Mouse (Mus musculus) ovary, postnatal 14 days (tissue): ENCODE data around the gene Gm11568.
"Not testable (repeated sequence)": the region's sequence is repeated elsewhere in the genome, so short reads cannot be mapped to it uniquely, and the experiment has no call there.

Source experiments
- DNase-seq: peaks from one replicate; pipeline ENCODE4 v3.0.0; 2022; ENCODE audit warnings: low spot score

The Gm11568 gene

GRCm38 (mm10) chr11:99857617-99858016, at the start of gene Gm11568:
Gm11568 (plus strand) TSS chr11:99857917.
- no peak for DNase-seq

DNA sequence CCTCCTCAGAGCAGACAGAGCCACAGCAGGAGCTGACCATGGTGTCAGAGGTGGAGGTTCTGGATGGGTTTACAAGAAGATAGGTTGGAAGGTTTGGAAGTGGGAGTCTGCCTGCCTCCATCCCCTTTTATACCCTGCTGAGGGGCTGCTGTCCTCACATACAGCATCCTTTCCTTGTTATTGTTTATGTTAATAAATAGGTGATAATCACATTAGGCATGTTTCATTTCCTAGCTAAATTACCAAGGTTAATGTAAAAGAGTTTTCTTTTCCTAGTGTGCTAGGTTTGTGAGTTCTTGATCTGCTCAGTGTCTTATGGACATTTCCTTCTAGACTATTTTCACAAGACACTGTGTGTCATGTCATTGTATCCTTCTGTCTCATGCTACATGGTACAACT, 47.9 kb upstream of the Gm11568 start, which contains the start of gene Krtap4-13:
Krtap4-13 (minus strand) TSS at position 101 of the 400 bp plus-strand sequence.
- DNase-seq: not testable (repeated sequence)

DNA sequence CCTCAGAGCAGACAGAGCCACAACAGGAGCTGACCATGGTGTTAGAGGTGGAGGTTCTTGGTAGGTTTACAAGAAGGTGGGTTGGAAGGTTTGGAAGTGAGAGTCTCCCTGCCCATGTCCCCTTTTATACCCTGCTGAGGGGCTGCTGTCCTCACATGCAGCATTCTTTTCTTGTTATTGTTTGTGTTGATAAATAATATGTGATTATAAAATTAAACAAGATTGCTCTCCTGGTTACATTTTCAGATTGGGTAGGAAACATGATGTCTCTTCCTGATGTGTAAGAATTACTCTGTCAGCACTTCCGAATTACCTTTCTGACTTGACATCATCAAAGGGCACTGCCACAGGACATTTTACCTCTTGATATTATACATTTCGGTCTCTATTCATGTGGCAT, 42.2 kb upstream of the Gm11568 start, which contains the start of gene Gm11564:
Gm11564 (minus strand) TSS at position 101 of the 400 bp plus-strand sequence.
- not testable (repeated sequence) for DNase-seq

DNA sequence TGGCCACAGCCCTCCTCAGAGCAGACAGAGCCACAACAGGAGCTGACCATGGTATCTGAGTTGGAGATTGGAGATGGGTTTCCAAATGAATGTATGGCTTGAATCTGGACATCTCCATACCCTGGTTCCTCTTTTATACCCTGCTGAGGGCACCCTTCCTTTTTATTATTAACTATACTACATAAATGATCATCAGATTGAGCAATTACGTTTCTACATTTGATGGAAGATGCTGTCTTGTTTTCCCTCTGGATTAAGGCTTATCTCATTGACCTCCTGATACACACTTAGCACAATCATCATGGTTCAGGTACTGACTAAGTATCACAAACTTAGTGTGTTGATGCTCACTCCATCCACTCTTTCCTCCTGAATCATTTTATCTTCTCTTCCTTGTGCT, 19.8 kb upstream of the Gm11568 start, which contains the start of gene 2300003K06Rik:
2300003K06Rik (minus strand) TSS at position 101 of the 400 bp plus-strand sequence.
- no peak for DNase-seq

DNA sequence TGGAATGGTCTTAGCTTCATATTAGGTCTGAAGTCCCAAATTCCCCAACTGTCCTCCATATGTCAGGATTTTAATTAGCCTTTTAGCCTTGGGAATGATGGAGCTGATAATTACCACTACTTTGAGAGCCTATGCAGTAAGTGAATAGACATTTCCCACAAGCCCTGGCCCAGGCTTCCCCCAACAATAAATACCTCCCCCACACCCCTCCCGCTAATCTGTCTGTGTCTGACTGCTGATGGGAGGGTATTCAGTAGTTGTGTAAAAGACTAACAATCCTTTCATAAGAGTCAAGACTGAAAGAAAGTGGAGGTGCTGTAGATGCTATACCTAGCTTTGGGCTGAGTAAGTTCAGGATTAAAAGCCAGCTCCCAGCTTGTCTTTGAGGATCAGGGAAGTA, 15.5 kb upstream of the Gm11568 start:
- DNase-seq: no peak

DNA sequence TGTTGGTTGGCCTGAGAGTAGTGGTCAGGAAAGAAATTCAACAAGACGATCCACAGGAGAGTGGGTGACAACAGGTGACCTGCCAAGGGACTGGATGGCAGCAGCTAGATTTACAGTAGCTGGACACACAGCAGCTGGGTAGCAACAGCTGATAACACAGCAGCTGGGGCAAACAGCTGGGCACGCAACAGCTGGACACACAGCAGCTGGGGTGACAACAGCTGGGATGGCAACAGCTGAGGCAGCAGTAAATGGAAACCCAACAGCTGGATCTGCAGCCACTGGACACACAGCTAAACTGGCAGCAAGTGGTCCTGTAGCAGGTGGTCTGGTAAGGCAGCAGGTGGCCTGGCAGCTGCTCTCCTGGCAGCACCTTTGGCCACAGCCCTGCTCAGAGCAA, 11.0 kb upstream of the Gm11568 start:
- DNase-seq: no peak

DNA sequence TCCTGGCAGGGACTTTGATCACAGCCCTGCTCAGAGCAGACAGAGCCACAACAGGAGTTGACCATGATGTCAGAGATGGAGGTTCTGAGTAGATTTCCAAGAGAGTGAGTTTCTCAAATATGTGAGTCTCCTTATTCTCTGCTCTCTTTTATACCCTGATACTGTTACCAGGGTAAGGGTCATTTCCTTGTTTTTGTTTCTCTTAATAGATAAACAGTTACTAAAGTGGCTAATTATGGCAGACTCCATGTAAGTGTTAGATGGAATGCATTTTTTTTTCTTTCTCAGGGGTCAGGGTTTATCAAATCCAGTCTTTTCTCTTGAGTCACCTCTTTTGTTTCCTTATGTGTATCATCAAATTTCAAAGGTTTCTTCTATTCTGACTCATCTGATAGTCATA, 6.2 kb upstream of the Gm11568 start, which contains the start of gene Krtap4-16:
Krtap4-16 (minus strand) TSS at position 101 of the 400 bp plus-strand sequence.
- no peak for DNase-seq

DNA sequence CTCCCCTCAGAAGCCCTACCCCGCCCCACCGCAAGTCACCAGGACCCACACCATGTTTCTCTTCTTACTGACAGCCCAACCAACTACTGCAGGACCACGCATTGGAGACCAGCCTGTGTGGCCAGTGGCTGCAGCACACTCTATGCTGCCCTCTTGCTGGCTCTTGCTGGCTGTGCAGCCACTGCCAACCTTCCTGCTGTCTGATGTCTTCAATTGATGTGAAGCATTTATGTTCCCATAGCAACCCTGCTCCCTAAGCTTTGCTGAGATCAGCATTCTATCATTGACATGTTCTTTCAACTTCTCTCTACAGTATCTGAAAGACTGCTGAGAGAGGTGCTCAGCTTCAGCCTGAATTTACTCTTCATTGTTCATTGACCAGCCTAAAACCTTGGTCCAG, 3.6 kb upstream of the Gm11568 start:
- DNase-seq: no peak

DNA sequence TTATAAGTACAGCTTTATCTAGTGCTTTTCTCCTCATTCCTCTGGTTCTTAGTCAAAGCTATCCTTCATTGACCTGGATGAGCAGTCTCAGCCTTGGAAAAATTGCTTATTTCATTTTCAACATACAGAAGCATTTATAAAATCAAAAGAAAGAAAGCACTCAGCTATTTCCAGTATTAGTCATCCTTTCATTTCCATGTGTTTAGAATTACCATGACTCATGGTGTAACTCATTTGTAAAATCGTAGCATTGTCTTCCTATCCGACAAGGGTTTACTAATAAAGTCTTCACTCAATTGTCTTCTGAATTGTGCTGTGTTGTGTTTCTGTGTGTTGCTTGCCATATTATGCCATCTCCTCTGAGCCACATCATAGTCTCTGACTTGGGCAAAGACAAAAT, 1.0 kb downstream of the Gm11568 start:
- DNase-seq: no peak

GRCm38 (mm10) chr11:99864176-99864575, 6.5 kb downstream of the Gm11568 start, which contains the start of gene Gm11559:
Gm11559 (plus strand) TSS chr11:99864476.
- not testable (repeated sequence) for DNase-seq

- not testable (repeated sequence) for DNase-seq
Measured at GRCm38 (mm10) chr11:99873089-99873488, 15.4 kb downstream of the Gm11568 start, which contains the start of gene Krtap9-1. Krtap9-1 (plus strand) TSS chr11:99873389.

- not testable (repeated sequence) for DNase-seq
Measured at GRCm38 (mm10) chr11:99878887-99879286, 21.2 kb downstream of the Gm11568 start, which contains the start of gene Gm11567. Gm11567 (plus strand) TSS chr11:99879187.

GRCm38 (mm10) chr11:99907620-99908019, 49.9 kb downstream of the Gm11568 start, which contains the start of gene Krtap31-1:
Krtap31-1 (plus strand) TSS chr11:99907920.
- DNase-seq: no peak
